Mouse (Mus musculus) gastrocnemius, adult 2 months (tissue): ENCODE measurements around the gene Wdr6. TPM values are rescaled to one million over a fixed set of nuclear protein-coding genes. Genes with fewer than 3 reads are reported as not detected.

ENCODE experiments used
- DNase-seq: peaks from one replicate; pipeline ENCODE4 v3.0.0; 2022
- H3K27ac ChIP-seq: fragments of 200-600 bp; 2 replicates; pipeline ENCODE4 v1.8.1; 2022; ENCODE audit warnings: mild to moderate bottlenecking
- H3K4me3 ChIP-seq: fragments of 200-600 bp; 2 replicates; pipeline ENCODE4 v1.8.1; 2022; ENCODE audit warnings: mild to moderate bottlenecking, moderate library complexity
- CTCF ChIP-seq: fragments of 200-600 bp; IDR thresholded peaks from 2 replicates; pipeline ENCODE4 v1.8.1; 2022; ENCODE audit warnings: antibody characterized with exemption, mild to moderate bottlenecking, moderate library complexity
- intact Hi-C: fragments of 180-260 bp; cut with DNase I; formaldehyde crosslinking; loops from one replicate; pipeline ENCODE4 v1.15.1; 2025
- microRNA-seq: library from miRNA; unstranded; fragments of <30 nt; microRNA quantifications from one replicate; pipeline ENCODE4 v1.2.0, GENCODE M21; 2021
- total RNA-seq, 2 experiments: library from RNA; stranded (reverse); gene quantifications; 2 replicates each; pipeline ENCODE4 v1.2.3; 2021

Wdr6 gene
- total RNA-seq, 2 experiments from 2014 or later, result 6.7 to 7.3 TPM

- Histone ChIP-seq H3K4me3 (no peak overlapping the region), H3K27ac (no peak overlapping the region)
- no peak for DNase-seq
- intact Hi-C loops, result no loop called here
- no peak for TF ChIP-seq CTCF
These were observed 31.7 kb downstream of the Wdr6 start for GRCm38 (mm10) chr9:108546875-108547274.

GRCm38 (mm10) chr9:108545986-108546385 lies 32.6 kb downstream of the Wdr6 start:
- DNase-seq, result no peak
- H3K27ac ChIP-seq, result no peak overlapping the region
- intact Hi-C loops, result no loop called here
- no peak for TF ChIP-seq CTCF
- H3K4me3 ChIP-seq, result no peak overlapping the region

GRCm38 (mm10) chr9:108540846-108541245 lies 37.7 kb downstream of the Wdr6 start:
- intact Hi-C loops, result no loop called here
- Histone ChIP-seq H3K4me3 (no peak overlapping the region), H3K27ac (no peak overlapping the region)
- DNase-seq, result no peak
- TF ChIP-seq CTCF, result no peak

- TF ChIP-seq CTCF, result no peak
These were observed 47.0 kb downstream of the Wdr6 start for GRCm38 (mm10) chr9:108531496-108531895.

GRCm38 (mm10) chr9:108530954-108531353 lies 47.6 kb downstream of the Wdr6 start:
- no peak for TF ChIP-seq CTCF
- Histone ChIP-seq H3K4me3 (no peak overlapping the region), H3K27ac (no peak overlapping the region)
- DNase-seq, result no peak
- intact Hi-C loops, result no loop called here

More at GRCm38 (mm10) chr9:108531496-108531895, 47.0 kb downstream of the Wdr6 start:
- H3K27ac ChIP-seq, result no peak overlapping the region
- H3K4me3 ChIP-seq, result no peak overlapping the region
- DNase-seq, result no peak
- intact Hi-C loops, result no loop called here

GRCm38 (mm10) chr9:108525400-108525799 lies 53.1 kb downstream of the Wdr6 start:
- intact Hi-C loops, result loop anchor here (5.0 kb wide), 1 partner anchor 37 kb away; the partner anchor contains the start of gene Impdh2
- Histone ChIP-seq H3K4me3 (peak overlapping the region; percentile 17), H3K27ac (peak overlapping the region; percentile 6; the same call in 1 of the 2 replicates)
- DNase-seq, result no peak
- TF ChIP-seq CTCF, result no peak

- TF ChIP-seq CTCF, result no peak
- intact Hi-C loops, result no loop called here
- DNase-seq, result no peak
- H3K27ac ChIP-seq, result no peak overlapping the region
- no peak overlapping the region for H3K4me3 ChIP-seq
These were observed 55.2 kb downstream of the Wdr6 start for GRCm38 (mm10) chr9:108523341-108523740.

Small RNA genes within 50 kb of the gene (microRNA-seq; reads per million reads assigned to microRNA genes)
- gene Gm24083 (not detected), gene Mir191 (not detected), gene Mir425 (1,160 reads per million, percentile 78 among the genes with 10 or more reads in this experiment)

Other genes starting within 250 kb of the Wdr6 start
- gene Gpx1, start 239.8 kb downstream of the Wdr6 start, total RNA-seq, result 10 to 100 TPM; 54.9 to 69.4 TPM
- 10 to 100 TPM; 68.7 to 74.6 TPM for gene Usp4, start 230.9 kb downstream of the Wdr6 start, total RNA-seq
- 1 to 10 TPM in 1 of 2 experiments, under 1 TPM in 1; 0.92 to 1.5 TPM for gene 1700102P08Rik, start 185.9 kb downstream of the Wdr6 start, total RNA-seq
- not detected for gene Ccdc36, start 150.3 kb downstream of the Wdr6 start, total RNA-seq
- gene BC048562, start 142.3 kb downstream of the Wdr6 start, total RNA-seq, result not detected
- gene Ccdc71, start 118.2 kb downstream of the Wdr6 start, total RNA-seq, result 10 to 100 TPM; 15.0 to 17.7 TPM
- gene Klhdc8b, start 117.2 kb downstream of the Wdr6 start, total RNA-seq, result 1 to 10 TPM; 1.7 to 2.5 TPM
- gene Lamb2, start 99.0 kb downstream of the Wdr6 start, total RNA-seq, result 100 to 1,000 TPM; 104 to 171 TPM
- 100 to 1,000 TPM; 124 TPM for gene Usp19, start 88.1 kb downstream of the Wdr6 start, total RNA-seq
- 10 to 100 TPM; 75.4 to 80.6 TPM for gene Qars, start 71.0 kb downstream of the Wdr6 start, total RNA-seq
- 10 to 100 TPM; 53.3 to 58.9 TPM for gene Qrich1, start 61.9 kb downstream of the Wdr6 start, total RNA-seq
- 10 to 100 TPM; 59.7 to 67.4 TPM for gene Impdh2, start 18.5 kb downstream of the Wdr6 start, total RNA-seq
- 10 to 100 TPM; 20.6 to 39.2 TPM for gene Ndufaf3, start 11.3 kb downstream of the Wdr6 start, total RNA-seq
- 10 to 100 TPM in 1 of 2 experiments, 1 to 10 TPM in 1; 8.0 to 11.3 TPM for gene Dalrd3, start 8.9 kb downstream of the Wdr6 start, total RNA-seq
- gene P4htm, start 18.9 kb upstream of the Wdr6 start, total RNA-seq, result 1 to 10 TPM; 3.7 to 3.9 TPM
- gene Arih2, start 70.6 kb upstream of the Wdr6 start, total RNA-seq, result 10 to 100 TPM; 61.9 to 83.9 TPM
- gene Slc25a20, start 83.3 kb upstream of the Wdr6 start, total RNA-seq, result 10 to 100 TPM; 55.2 to 96.6 TPM
- 100 to 1,000 TPM; 164 to 181 TPM for gene Prkar2a, start 110.6 kb upstream of the Wdr6 start, total RNA-seq
- gene Ip6k2, start 205.1 kb upstream of the Wdr6 start, total RNA-seq, result 10 to 100 TPM; 16.0 to 16.7 TPM
- 1 to 10 TPM; 3.6 to 5.3 TPM for gene Nckipsd, start 229.6 kb upstream of the Wdr6 start, total RNA-seq
- under 1 TPM in 1 of 2 experiments, not detected in 1; 0.05 TPM for gene Celsr3, start 247.6 kb upstream of the Wdr6 start, total RNA-seq